Mouse (Mus musculus): ENCODE measurements around the gene Ptpn5. TPM values are rescaled to one million over a fixed set of nuclear protein-coding genes. Genes with fewer than 3 reads are reported as not detected.

Gene Ptpn5
- polyA plus RNA-seq, 1 experiment = 0.49 TPM

- TF ChIP-seq USF1 (IDR thresholded peaks at IDR 0.05; ENCODE audit: low read depth) (no peak), POLR2A (IDR thresholded peaks at IDR 0.05; ENCODE audit: insufficient read length, low read depth) (no peak), MYOG (IDR thresholded peaks at IDR 0.05; ENCODE audit: control insufficient read depth in 1 of 3, insufficient read depth in 1 of 3, insufficient read length in 2 of 3, low read depth in 2 of 3) (no peak)
- no peaks in the 10 kb centered on the region for H3K36me3 ChIP-seq (ENCODE audit: control insufficient read depth, insufficient read depth)
- peaks cover 5% of the 10 kb centered on the region for H3K27me3 ChIP-seq (ENCODE audit: control insufficient read depth, insufficient read depth, insufficient read length)
- H3K79me2 ChIP-seq (ENCODE audit: control insufficient read depth, insufficient read depth) = no peaks in the 10 kb centered on the region
- H3ac ChIP-seq (ENCODE audit: control insufficient read depth, insufficient read length) = no peak overlapping the region
- no peak overlapping the region for H3K4me3 ChIP-seq
- no peak overlapping the region for H3K4me2 ChIP-seq (ENCODE audit: low read depth)
These were observed 11.5 kb downstream of the Ptpn5 start for GRCm38 (mm10) chr7:47122026-47122425.

- Histone ChIP-seq H3K36me3 (ENCODE audit: control insufficient read depth, insufficient read depth) (no peaks in the 10 kb centered on the region), H3K27me3 (ENCODE audit: control insufficient read depth, insufficient read depth, insufficient read length) (no peaks in the 10 kb centered on the region), H3K4me2 (ENCODE audit: low read depth) (no peak overlapping the region), H3ac (ENCODE audit: control insufficient read depth, insufficient read length) (no peak overlapping the region), H3K79me2 (ENCODE audit: control insufficient read depth, insufficient read depth) (no peaks in the 10 kb centered on the region), H3K4me3 (no peak overlapping the region)
- TF ChIP-seq TCF3 (IDR thresholded peaks at IDR 0.05; ENCODE audit: insufficient read length, low read depth) (no peak), MAX (IDR thresholded peaks at IDR 0.05; ENCODE audit: low read depth) (no peak), USF1 (IDR thresholded peaks at IDR 0.05; ENCODE audit: low read depth) (no peak), TCF12 (IDR thresholded peaks at IDR 0.05; ENCODE audit: insufficient read depth, poor library complexity, severe bottlenecking) (no peak), MYOD1 (IDR thresholded peaks at IDR 0.05; ENCODE audit: control insufficient read depth in 1 of 3, insufficient read length in 2 of 3, low read depth in 2 of 3) (no peak), POLR2AphosphoS2 (IDR thresholded peaks at IDR 0.05; ENCODE audit: insufficient read length, low read depth) (no peak), E2F4 (IDR thresholded peaks at IDR 0.05; ENCODE audit: insufficient read depth) (no peak), POLR2A (IDR thresholded peaks at IDR 0.05; ENCODE audit: insufficient read length, low read depth) (no peak), REST (IDR thresholded peaks at IDR 0.05; ENCODE audit: insufficient read depth, insufficient read length) (no peak), SRF (IDR thresholded peaks at IDR 0.05; ENCODE audit: control insufficient read depth, insufficient read length, low read depth) (no peak), CEBPB (IDR thresholded peaks at IDR 0.05; ENCODE audit: insufficient read depth, poor library complexity, severe bottlenecking) (no peak), MYOG (IDR thresholded peaks at IDR 0.05; ENCODE audit: control insufficient read depth in 1 of 3, insufficient read depth in 1 of 3, insufficient read length in 2 of 3, low read depth in 2 of 3) (no peak)
These were observed 16.8 kb downstream of the Ptpn5 start for GRCm38 (mm10) chr7:47116666-47117065.

GRCm38 (mm10) chr7:47115491-47115890 lies 18.0 kb downstream of the Ptpn5 start:
- Histone ChIP-seq H3K4me3 (no peak overlapping the region), H3ac (ENCODE audit: control insufficient read depth, insufficient read length) (no peak overlapping the region), H3K27me3 (ENCODE audit: control insufficient read depth, insufficient read depth, insufficient read length) (no peaks in the 10 kb centered on the region), H3K79me2 (ENCODE audit: control insufficient read depth, insufficient read depth) (no peaks in the 10 kb centered on the region), H3K36me3 (ENCODE audit: control insufficient read depth, insufficient read depth) (no peaks in the 10 kb centered on the region), H3K4me2 (ENCODE audit: low read depth) (no peak overlapping the region)
- TF ChIP-seq MAX (IDR thresholded peaks at IDR 0.05; ENCODE audit: low read depth) (no peak), USF1 (IDR thresholded peaks at IDR 0.05; ENCODE audit: low read depth) (no peak), MYOG (IDR thresholded peaks at IDR 0.05; ENCODE audit: control insufficient read depth in 1 of 3, insufficient read depth in 1 of 3, insufficient read length in 2 of 3, low read depth in 2 of 3) (no peak), POLR2A (IDR thresholded peaks at IDR 0.05; ENCODE audit: insufficient read length, low read depth) (no peak), TCF12 (IDR thresholded peaks at IDR 0.05; ENCODE audit: insufficient read depth, poor library complexity, severe bottlenecking) (no peak), REST (IDR thresholded peaks at IDR 0.05; ENCODE audit: insufficient read depth, insufficient read length) (no peak), POLR2AphosphoS2 (IDR thresholded peaks at IDR 0.05; ENCODE audit: insufficient read length, low read depth) (no peak), TCF3 (IDR thresholded peaks at IDR 0.05; ENCODE audit: insufficient read length, low read depth) (no peak), SRF (IDR thresholded peaks at IDR 0.05; ENCODE audit: control insufficient read depth, insufficient read length, low read depth) (no peak), CEBPB (IDR thresholded peaks at IDR 0.05; ENCODE audit: insufficient read depth, poor library complexity, severe bottlenecking) (no peak), MYOD1 (IDR thresholded peaks at IDR 0.05; ENCODE audit: control insufficient read depth in 1 of 3, insufficient read length in 2 of 3, low read depth in 2 of 3) (no peak), E2F4 (IDR thresholded peaks at IDR 0.05; ENCODE audit: insufficient read depth) (no peak)

- no peaks in the 10 kb centered on the region for H3K36me3 ChIP-seq (ENCODE audit: control insufficient read depth, insufficient read depth)
- TF ChIP-seq E2F4 (IDR thresholded peaks at IDR 0.05; ENCODE audit: insufficient read depth) = no peak
- peak in 1 of 3 experiments; percentile 32 for TF ChIP-seq MYOD1 (IDR thresholded peaks at IDR 0.05; ENCODE audit: control insufficient read depth in 1 of 3, insufficient read length in 2 of 3, low read depth in 2 of 3)
- H3K27me3 ChIP-seq (ENCODE audit: control insufficient read depth, insufficient read depth, insufficient read length) = no peaks in the 10 kb centered on the region
- H3ac ChIP-seq (ENCODE audit: control insufficient read depth, insufficient read length) = no peak overlapping the region
- no peaks in the 10 kb centered on the region for H3K79me2 ChIP-seq (ENCODE audit: control insufficient read depth, insufficient read depth)
- no peak overlapping the region for H3K4me2 ChIP-seq (ENCODE audit: low read depth)
- H3K4me3 ChIP-seq = no peak overlapping the region
These were observed 20.1 kb downstream of the Ptpn5 start for GRCm38 (mm10) chr7:47113383-47113782.

- no peak overlapping the region for H3ac ChIP-seq (ENCODE audit: control insufficient read depth, insufficient read length)
- no peaks in the 10 kb centered on the region for H3K36me3 ChIP-seq (ENCODE audit: control insufficient read depth, insufficient read depth)
- H3K4me2 ChIP-seq (ENCODE audit: low read depth) = peak overlapping the region; percentile 62
- no peaks in the 10 kb centered on the region for H3K79me2 ChIP-seq (ENCODE audit: control insufficient read depth, insufficient read depth)
- TF ChIP-seq POLR2A (IDR thresholded peaks at IDR 0.05; ENCODE audit: insufficient read length, low read depth) = no peak
- TF ChIP-seq REST (IDR thresholded peaks at IDR 0.05; ENCODE audit: insufficient read depth, insufficient read length) = no peak
- peak in 1 of 3 experiments; percentile 42 for TF ChIP-seq MYOD1 (IDR thresholded peaks at IDR 0.05; ENCODE audit: control insufficient read depth in 1 of 3, insufficient read length in 2 of 3, low read depth in 2 of 3)
- H3K27me3 ChIP-seq (ENCODE audit: control insufficient read depth, insufficient read depth, insufficient read length) = no peaks in the 10 kb centered on the region
- H3K4me3 ChIP-seq = no peak overlapping the region
These were observed 21.4 kb downstream of the Ptpn5 start for GRCm38 (mm10) chr7:47112036-47112435.
